In genomic region chr15:96799228-96799627, GRCm38 (mm10) we compare ENCODE assay signal across 18 mouse cellular contexts.
DNase-seq lines count a peak whose midpoint lies in the region; ATAC-seq and TF ChIP-seq lines count a peak whose summit lies in the region.
"Had no signal": no experiment of that assay in that cellular context is flagged by ENCODE, and none has a peak within 500 bp of the region (broad histone marks: within the 10 kb centered on the region; RNA-seq: fewer than 3 reads in every experiment).

No protein-coding gene starts in this region.

- 74% methylated on average over 12 of the region's 12 CpGs for WGBS in embryonic facial prominence, embryonic 10.5 days
- 50% methylated on average over 12 of the region's 12 CpGs for WGBS in heart, postnatal 0 days
- 64% methylated on average over 12 of the region's 12 CpGs for WGBS in forebrain, postnatal 0 days

- H3K4me2 ChIP-seq in heart, postnatal 0 days (ENCODE audit: low read depth, low read length) = no peak overlapping the region
- no peak overlapping the region for H3K4me2 ChIP-seq in forebrain, postnatal 0 days (ENCODE audit: low read depth)
- H3K4me2 ChIP-seq: forebrain, embryonic 15.5 days; limb, embryonic 12.5 days; midbrain, embryonic 13.5 days had no signal

- DNase-seq in gastrocnemius, adult 2 months = no peak
- no peak for DNase-seq in gastrocnemius, adult 8-10 months (ENCODE audit: low spot score in 2 of 2)
- DNase-seq in kidney, postnatal 10 days = peak; percentile 22
- DNase-seq in kidney, postnatal 14 days = no peak
- DNase-seq in embryonic facial prominence, embryonic 10.5 days (ENCODE audit: low spot score) = no peak
- DNase-seq in heart, postnatal 0 days (ENCODE audit: low spot score) = no peak
- DNase-seq in forebrain, postnatal 0 days = no peak
- no peak for DNase-seq in cerebellum, adult 11 months
- DNase-seq: cerebellum, postnatal 25 days; kidney, adult 9 months; retina, postnatal 1 day had no signal

- peaks cover 5% of the 10 kb centered on the region; the same call in 1 of the 2 replicates for H3K4me1 ChIP-seq in embryonic facial prominence, embryonic 10.5 days
- peaks cover 34% of the 10 kb centered on the region for H3K4me1 ChIP-seq in heart, postnatal 0 days (ENCODE audit: control insufficient read depth, insufficient read depth)
- peaks cover 2% of the 10 kb centered on the region; the same call in 1 of the 2 replicates for H3K4me1 ChIP-seq in forebrain, postnatal 0 days (ENCODE audit: insufficient read depth)
- H3K4me1 ChIP-seq: midbrain, embryonic 13.5 days had no signal

- H3K9me3 ChIP-seq in embryonic facial prominence, embryonic 10.5 days = no peaks in the 10 kb centered on the region
- H3K9me3 ChIP-seq in heart, postnatal 0 days (replicated peaks; ENCODE audit: control insufficient read depth, low read length) = no peaks in the 10 kb centered on the region
- no peaks in the 10 kb centered on the region for H3K9me3 ChIP-seq in forebrain, postnatal 0 days (ENCODE audit: low read length)
- H3K9me3 ChIP-seq: forebrain, embryonic 15.5 days; limb, embryonic 12.5 days; midbrain, embryonic 13.5 days had no signal

- no peaks in the 10 kb centered on the region for H3K27me3 ChIP-seq in embryonic facial prominence, embryonic 10.5 days (replicated peaks; ENCODE audit: low read depth, poor library complexity, severe bottlenecking)
- H3K27me3 ChIP-seq in heart, postnatal 0 days (ENCODE audit: control insufficient read depth, insufficient read depth, low read length) = no peaks in the 10 kb centered on the region
- no peaks in the 10 kb centered on the region for H3K27me3 ChIP-seq in forebrain, postnatal 0 days (ENCODE audit: insufficient read depth, low read length)
- H3K27me3 ChIP-seq: forebrain, embryonic 15.5 days; limb, embryonic 12.5 days; midbrain, embryonic 13.5 days had no signal

- TF ChIP-seq EP300 in heart, postnatal 0 days (IDR thresholded peaks at IDR 0.05; ENCODE audit: low read depth) = no peak

- intact Hi-C loops in gastrocnemius, adult 2 months (cut with DNase I) = no loop called here

- H3K9ac ChIP-seq in heart, postnatal 0 days (replicated peaks; ENCODE audit: low read depth, low read length) = no peak overlapping the region
- H3K9ac ChIP-seq in forebrain, postnatal 0 days = no peak overlapping the region
- H3K9ac ChIP-seq: forebrain, embryonic 15.5 days; limb, embryonic 12.5 days; midbrain, embryonic 13.5 days had no signal

- H3K4me3 ChIP-seq in gastrocnemius, adult 2 months = no peak overlapping the region
- no peak overlapping the region for H3K4me3 ChIP-seq in embryonic facial prominence, embryonic 10.5 days
- no peak overlapping the region for H3K4me3 ChIP-seq in heart, postnatal 0 days (ENCODE audit: low read depth, low read length)
- H3K4me3 ChIP-seq in forebrain, postnatal 0 days (ENCODE audit: low read depth, low read length) = no peak overlapping the region
- H3K4me3 ChIP-seq: erythroblast, embryonic 14.5 days; forebrain, embryonic 15.5 days; limb, embryonic 12.5 days; midbrain, embryonic 13.5 days; myocyte had no signal

- no peak for ATAC-seq in heart, postnatal 0 days (ENCODE audit: insufficient read depth, low read depth)
- no peak for ATAC-seq in forebrain, postnatal 0 days
- ATAC-seq: CD4-positive, CD25-positive, alpha-beta regulatory T cell, adult 4 months; forebrain, embryonic 15.5 days; midbrain, embryonic 13.5 days had no signal

- no peaks in the 10 kb centered on the region for H3K36me3 ChIP-seq in embryonic facial prominence, embryonic 10.5 days (replicated peaks)
- H3K36me3 ChIP-seq in heart, postnatal 0 days (replicated peaks; ENCODE audit: control insufficient read depth, insufficient read depth, low read length) = no peaks in the 10 kb centered on the region
- no peaks in the 10 kb centered on the region for H3K36me3 ChIP-seq in forebrain, postnatal 0 days (ENCODE audit: insufficient read depth)
- H3K36me3 ChIP-seq: forebrain, embryonic 15.5 days; G1E; limb, embryonic 12.5 days; midbrain, embryonic 13.5 days had no signal

- H3K27ac ChIP-seq in gastrocnemius, adult 2 months = peak overlapping the region; percentile 64
- H3K27ac ChIP-seq in embryonic facial prominence, embryonic 10.5 days (replicated peaks) = peak overlapping the region; percentile 40; the same call in 1 of the 2 replicates
- H3K27ac ChIP-seq in heart, postnatal 0 days (ENCODE audit: low read depth) = peak overlapping the region; percentile 5; the same call in 1 of the 2 replicates
- H3K27ac ChIP-seq in forebrain, postnatal 0 days (ENCODE audit: low read depth, low read length) = no peak overlapping the region
- H3K27ac ChIP-seq: forebrain, embryonic 15.5 days; limb, embryonic 12.5 days; midbrain, embryonic 13.5 days had no signal

- TF ChIP-seq CTCF in gastrocnemius, adult 2 months (IDR thresholded peaks at IDR 0.05) = no peak
- no peak for TF ChIP-seq CTCF in heart, postnatal 0 days (IDR thresholded peaks at IDR 0.05; ENCODE audit: low read depth)
- no peak for TF ChIP-seq CTCF in forebrain, postnatal 0 days (IDR thresholded peaks at IDR 0.05; ENCODE audit: low read depth)
